Mouse (Mus musculus) cerebellum, adult (tissue): ENCODE data around the gene Mthfd1l.

ENCODE experiments used
- ATAC-seq: cut with Nextera tagmentation; 2 replicates; pipeline ENCODE4 v1.9.2; 2017; ENCODE audit warnings: mild to moderate bottlenecking, moderate library complexity, mixed read lengths; ENCODE audit not compliant: insufficient number of reproducible peaks, low FRiP score, low TSS enrichment

The Mthfd1l gene

DNA sequence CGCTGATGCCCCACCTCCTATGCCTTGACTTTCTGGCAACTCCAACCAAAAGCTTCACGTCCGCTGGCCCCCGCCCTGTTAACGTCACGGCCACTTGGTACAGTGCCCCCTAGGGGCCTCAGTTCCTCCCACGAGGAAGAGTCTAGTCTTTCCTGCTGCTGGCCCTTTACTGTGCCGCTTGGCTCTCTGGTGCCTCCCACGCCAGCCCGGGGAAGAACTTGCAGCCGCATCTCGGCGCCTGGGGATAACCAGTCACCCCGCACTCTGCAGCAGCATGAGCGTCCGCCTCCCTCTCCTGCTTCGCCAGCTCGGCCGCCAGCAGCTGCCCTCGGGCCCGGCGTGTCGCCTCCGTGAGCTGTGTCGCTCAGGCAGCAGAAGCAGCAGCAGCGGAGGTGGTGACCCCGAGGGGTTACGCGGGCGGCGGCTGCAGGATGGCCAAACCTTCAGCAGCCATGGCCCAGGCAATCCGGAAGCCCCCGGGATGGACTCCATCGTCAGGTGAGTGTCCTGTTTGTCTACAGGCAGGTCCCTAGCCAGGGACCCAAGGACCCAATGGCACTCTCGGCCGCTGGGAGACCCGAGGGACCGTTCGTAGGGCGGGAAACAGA lies at the start of gene Mthfd1l:
Mthfd1l (plus strand) TSS at position 138 of the 608 bp plus-strand sequence.
- ATAC-seq = peak; percentile 81

DNA sequence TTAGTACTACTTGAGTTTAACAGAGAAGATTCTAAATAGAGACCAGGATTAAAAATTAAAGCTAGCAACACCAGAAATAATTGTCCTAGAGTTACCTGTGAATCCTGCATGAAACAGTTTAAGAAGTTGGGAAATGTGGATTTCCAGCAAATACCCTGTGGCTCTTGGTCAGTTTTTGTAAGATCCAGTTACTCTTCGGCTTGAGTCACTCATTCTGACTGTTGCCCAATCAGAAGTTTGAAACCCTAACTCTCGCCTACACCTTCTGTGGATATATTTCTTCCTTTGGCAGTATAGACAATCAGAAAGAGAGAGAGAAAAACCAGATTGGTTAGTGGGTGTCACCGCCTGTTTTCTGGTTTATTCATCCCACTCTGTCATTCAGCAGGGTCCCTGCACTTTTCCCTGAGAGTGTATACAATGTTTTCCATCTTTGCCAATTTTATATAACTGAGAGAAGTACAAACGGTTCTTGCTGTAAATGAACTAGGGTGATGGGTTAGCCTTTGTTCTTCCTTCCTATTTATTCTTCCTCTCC lies 44.8 kb upstream of the Mthfd1l start:
- no peak for ATAC-seq

DNA sequence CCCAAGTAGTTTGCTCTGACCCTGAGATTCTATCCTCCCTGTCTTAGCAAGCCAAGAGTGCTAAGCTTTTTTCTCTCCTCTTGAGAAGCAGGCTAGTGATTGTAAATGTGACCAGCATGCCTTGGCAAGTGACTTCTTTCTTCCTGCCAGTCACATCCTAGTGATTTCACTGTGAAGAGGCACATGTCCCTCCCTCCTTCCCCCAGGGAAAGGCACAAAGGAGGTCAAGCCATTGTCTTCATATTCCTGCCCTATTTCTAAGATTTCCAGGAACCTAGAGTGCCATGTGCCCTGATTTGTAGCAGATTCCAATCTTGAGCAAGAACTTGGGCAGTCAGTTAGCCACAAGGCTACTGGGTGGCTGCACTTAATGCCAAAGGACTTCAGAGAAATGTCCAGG lies 41.1 kb upstream of the Mthfd1l start:
- no peak for ATAC-seq

DNA sequence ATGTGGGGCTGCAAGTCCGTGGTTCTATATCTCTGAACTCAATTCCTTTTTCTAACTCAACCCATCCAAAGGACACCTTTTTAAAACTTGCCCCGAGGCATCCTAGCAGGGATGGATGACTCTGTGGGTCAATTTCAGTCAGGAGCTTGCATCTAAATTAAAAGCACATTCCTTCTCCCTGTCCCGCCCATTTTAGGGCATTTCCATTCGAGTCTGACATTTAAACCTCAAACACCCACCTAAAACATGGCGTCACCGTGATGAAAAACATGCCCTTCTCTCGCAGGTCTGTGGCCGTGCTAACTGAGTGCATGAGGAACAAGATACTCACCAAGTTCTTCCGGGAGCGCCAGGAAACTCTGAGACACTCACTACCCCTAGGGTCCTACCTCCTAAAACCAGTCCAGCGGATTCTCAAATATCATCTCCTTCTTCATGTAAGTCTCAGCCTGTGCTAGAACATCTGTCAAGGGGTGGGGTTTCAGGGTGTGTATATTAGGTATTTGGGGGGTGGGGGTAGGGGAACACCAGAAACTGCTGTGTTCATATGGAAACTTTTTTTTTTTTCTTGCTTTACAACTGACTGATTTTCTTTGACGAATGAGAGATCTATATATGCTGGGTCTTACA lies 39.5 kb upstream of the Mthfd1l start:
- ATAC-seq = no peak

DNA sequence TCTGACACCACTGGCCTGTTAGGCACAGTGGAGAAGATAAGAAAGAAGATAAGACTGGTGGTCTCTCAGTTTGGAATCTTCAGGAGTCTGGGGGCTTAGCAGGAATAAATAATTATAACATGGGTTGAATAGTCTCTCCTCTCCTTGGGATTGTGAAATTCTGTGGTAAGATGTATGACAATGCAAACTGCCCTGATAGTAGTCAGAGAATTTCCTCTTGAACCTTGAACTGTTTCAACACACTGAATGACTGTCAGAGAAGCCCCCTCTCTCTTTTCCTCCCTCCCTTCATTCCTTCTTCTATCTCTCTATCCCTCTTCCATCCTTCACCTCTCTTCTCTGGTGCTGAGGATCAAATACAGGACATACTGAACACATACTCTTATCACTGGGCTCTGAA lies 36.1 kb upstream of the Mthfd1l start:
- ATAC-seq = no peak

DNA sequence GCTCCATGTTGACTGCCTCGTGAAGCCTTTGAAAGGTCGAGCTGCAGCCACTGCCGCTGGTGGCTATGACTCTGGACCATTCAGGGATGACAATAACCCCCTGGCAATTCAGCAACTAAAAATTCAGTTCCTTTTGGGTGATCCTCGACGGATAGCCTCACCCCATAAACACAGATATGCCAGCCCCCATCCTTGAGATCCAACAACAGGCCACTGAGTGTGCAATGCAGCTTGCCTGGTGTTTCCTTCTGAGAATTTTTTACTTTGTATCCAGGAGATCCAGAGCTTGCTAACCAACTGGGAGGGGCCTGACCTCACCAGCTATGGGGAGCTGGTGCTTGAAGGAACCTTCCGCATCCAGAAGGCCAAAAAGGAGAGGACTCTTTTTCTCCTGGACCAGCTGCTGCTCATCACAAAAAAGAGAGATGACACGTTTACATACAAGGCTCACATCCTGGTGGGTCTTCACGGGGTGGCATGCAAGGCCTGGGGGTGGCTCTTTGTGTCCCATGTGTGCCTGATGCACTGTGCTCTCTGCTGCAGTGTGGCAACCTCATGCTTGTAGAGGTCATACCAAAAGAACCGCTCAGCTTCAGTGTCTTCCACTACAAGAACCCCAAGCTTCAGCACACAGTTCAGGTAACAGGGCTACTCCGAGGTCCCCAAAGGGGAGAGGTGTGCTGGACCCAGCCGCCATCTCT lies 32.9 kb upstream of the Mthfd1l start:
- ATAC-seq = no peak

DNA sequence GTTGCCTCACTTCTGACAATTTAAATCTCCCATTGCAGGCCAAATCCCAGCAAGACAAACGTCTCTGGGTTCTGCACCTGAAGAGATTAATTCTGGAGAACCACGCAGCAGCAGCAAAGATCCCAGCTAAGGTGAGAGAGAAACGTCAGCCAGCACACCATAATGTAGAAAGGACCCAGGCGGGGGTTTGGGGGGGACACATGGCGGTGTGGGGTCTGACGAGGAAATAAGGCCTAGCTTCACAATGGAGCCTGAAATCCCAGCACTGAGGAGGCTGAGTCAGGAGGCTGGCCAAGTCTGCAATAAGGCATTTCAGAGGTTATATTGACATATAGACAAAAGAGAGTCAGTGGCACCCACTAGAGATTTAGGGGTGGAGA lies 32.3 kb upstream of the Mthfd1l start:
- no peak for ATAC-seq

DNA sequence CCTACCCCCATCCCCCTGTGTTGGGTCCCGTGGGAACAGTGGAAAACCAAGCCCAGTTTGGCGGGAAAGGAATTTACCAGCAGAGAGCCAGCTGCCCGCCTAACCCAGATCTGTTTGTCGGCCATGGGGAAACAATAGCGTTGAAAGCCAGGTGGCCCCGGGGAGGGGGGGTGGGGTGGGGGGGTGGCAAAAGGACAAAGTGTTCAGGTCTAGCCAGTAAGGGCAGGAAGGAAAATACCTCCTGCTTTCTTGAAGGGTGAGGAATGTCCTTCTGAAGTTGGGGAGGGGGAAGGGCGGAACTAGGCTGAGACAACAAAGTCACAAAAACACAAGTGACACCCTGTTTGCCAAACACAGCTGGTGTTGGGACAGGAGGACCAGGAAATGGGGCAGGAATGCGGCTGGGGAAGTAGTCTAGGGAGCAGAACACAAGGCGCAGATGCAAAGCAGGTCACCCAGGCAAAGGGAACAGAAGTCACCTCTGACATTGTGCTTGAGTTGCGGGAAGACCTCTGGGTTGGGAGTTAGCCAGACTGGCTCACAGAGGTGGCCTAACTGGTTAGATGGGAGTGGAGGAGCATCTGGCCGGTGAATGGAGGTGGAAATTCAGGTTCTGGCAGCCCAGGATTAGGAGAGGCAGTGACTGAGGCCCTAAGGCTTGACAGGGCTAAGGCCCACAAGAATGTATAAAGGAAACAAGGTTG lies 31.7 kb upstream of the Mthfd1l start:
- no peak for ATAC-seq

DNA sequence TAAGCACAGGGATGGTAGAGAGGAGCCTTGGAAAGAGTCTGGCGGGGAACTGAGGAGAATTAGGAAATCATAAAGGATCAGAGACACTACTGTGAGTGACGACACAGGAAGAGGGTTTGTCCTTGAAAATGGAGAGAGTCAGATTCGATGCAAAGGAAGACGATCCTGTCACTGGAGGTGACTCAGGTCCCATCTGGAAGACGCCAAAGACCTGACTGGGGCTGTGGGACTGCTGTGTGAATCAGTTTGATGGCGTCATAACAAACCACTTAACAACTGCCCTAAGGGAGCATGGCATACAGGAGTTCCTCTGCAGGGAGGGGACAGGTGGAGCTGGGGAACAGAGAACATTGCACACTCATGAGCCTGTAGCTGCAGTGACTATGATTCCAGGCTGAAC lies 30.6 kb upstream of the Mthfd1l start:
- no peak for ATAC-seq

DNA sequence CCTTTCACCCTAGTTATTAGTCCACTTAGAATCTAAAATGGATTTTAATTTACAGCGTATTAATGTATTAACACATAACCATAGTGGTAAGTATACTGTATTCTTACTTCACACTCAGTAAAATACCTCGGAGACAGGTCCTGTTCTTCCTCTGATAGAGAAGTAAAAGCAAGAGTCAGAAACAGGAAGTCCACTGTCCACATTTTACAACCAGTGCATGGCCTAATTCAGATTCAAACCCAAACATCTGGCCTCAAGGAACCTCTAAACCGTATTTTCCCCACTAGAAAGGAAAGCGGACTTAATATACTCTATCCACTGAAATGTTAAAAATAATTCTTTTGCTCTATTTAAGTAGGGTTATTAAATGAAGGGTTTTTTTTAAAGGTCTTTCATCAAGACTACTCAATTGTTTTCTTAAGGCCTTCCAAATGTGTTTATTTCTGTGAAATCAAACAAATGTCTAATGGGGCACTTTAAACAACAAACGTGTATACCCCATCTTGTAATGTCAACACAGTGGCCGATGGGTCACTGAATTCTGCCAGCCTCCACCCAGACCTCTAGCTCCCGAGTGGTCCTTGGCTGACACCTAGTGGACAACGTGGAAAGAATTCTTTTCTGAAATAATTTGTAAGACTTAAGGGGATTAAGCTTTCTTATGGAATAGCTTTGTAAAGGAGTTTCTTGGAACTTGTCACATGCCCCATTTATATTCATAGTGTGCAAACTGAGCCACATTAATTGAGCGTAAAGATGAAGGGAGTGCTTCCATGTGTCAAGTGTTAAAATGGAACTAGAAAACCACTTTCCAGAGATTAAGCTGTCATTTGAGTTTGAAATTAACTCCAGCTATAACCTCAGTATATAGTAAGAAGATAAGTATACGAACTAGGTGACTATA lies 29.2 kb upstream of the Mthfd1l start:
- ATAC-seq = no peak

DNA sequence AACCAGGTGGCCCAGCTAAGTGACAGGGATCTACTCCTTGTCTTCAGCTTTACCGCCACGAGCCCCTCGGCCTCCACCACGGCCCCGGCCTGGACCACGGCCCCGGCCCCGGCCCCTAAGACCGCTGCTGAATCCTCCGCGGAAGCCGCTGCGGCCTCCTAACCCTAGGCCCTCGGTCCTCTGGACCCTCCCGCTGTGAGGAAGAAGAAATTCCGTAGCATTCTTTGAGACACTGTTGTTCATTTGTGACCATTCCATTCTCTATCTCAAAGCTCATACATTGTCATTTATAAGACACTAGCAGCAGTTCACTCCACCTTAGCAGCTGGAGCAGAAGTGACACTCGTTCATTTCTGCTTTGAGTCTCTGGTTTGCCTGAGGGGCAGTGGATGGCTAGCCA lies 26.0 kb upstream of the Mthfd1l start:
- no peak for ATAC-seq

DNA sequence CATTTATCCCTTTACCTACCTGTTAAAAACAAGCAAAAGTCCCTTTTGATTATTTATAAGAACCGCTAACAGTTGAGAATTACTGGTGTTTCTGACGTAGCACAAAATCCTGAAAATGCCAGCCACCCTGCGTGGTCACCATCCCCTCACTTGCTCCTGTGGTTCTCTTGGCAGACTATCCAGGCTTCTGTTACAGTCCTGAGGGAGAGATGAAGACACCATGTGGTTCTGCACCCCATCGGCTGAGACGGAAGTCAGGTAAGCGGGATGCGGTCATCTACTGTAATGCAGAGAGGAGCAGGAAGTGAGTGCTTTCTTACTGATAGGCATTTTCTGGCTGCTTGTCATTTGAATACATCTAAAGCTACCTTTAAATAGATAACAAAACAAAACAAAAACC lies 25.6 kb upstream of the Mthfd1l start:
- no peak for ATAC-seq

DNA sequence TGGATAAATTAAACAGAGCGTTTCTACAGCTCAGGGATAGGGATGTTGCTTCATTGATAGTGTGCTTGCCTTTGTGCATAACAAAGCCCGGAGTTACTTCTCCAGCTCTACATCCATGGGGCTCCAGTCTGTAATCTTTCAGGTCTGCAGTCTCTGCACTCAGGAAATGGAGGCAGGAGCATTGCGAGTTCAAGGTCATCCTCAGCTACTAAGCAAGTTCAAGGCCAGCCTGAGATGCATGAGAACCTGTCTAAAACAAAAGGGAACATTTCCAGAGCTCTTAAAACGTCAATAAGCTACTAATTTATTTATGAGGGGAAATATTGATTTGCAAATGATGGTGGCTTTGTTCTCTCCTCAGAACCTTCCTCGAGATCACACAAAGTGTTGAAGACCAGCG lies 23.6 kb upstream of the Mthfd1l start:
- no peak for ATAC-seq

DNA sequence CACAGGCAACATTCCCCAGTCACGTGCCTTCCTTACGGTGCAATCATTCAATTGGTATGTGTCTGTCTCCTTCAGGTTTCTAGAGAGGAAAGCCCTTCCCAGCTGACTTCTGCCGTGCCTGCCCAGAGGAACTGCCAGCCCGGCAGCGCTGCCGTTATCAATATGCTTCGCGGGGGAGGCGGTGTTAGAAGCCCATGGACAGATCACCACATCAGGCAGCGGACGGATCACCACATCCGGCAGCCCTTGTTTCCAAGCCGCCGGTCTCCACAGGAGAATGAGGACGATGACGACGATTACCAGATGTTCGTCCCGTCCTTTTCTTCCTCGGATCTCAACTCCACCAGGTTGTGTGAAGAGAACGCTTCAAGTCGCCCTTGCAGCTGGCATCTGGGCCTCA lies 16.4 kb upstream of the Mthfd1l start:
- ATAC-seq = no peak

DNA sequence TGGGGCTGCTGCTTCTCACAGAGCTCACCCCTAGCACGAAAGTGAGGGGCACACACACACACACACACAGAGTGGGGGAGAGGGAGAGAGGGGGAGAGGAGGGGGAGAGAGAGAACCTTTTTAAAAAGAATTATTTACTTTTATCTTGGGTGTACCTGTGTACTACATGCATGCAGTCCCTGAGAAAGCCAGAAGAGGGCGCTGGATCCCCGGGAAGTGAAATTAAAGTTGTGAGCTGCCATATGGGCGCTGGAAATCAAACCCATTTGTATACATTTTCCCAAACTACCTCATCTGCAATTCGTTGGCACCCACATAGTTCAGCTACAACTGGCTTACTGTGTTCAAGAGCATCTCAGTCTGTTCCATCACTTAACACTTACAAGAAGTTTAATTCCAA lies 14.3 kb upstream of the Mthfd1l start:
- ATAC-seq = no peak

DNA sequence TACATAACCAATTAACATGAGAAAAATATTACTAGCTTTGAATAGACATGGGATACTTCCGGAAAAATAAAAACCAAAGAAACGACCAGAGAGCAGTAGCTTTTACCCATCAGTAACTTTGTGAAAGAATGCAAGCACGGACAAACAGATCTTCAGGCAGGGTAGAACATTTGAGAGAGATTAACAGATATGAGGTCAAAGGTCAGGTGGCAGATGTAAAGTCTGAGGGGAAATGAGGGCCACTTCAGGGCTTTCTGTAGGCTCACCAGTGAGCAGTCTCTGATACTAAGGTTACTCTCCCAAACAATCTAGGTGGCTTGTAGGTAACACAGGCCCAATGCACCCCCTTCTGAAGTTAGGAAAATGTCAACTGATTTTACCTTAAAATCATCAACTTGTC lies 3.9 kb upstream of the Mthfd1l start:
- no peak for ATAC-seq

DNA sequence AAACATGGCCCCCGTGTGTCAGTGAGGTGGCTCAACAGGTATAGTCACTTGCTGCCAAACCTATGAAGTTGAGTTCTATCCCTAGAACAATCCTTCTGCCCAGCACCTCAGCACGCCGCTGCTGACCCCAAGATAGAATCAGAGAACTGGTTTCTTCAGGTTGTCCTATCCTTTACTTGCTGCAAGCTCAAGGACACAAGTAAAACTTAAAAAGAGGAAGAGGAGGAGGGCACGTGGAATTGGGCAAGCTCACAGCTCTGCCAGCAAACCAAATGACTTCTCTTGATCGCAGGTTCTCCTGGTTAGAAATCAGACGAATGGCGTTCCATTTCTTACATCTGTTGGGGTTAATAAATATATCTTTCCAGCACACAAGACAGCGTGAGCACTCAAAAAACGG lies 681 bp upstream of the Mthfd1l start:
- ATAC-seq = no peak

DNA sequence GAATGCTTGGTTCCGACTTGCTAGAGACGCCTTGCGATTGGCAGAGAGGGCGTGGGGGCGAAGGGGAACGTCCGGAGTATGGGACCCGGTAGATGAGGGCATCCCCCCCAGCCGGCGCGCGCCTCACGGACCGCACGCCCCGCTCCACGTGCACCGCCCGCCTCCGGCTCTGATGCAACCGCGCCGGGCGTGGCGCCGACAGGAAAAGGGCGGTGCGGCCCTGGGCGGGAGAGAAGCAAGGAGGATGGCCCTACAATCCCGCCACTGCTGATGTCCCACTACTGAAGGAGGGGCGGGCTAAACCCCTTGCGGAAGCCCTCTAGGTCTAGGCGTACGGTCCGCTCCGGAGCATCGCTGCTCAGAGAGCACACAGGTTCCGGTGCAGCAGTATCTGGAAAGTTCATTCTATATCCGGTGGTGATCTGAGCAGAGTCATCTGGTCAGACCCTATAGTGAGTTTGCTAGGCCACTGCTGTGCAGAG lies 712 bp downstream of the Mthfd1l start:
- peak; percentile 77 for ATAC-seq

DNA sequence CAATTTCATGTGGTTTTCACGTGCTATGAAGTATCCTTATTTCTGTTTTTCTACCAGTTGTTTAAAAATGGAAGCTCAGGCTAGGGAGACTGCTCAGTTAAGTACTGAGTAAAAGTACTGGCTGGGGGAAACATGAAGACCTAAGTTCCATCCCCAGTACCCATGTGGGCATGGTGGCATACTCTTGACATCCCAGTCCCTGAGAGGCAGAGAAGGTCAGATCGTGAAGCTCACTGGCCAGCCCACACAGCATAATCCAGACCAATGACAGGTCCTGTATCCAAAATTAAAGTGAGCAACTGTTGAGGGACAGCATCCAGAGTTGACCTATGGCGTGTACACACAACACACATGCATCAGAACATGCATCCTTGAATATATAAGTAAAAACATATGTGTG lies 1.5 kb downstream of the Mthfd1l start:
- no peak for ATAC-seq
